Mouse (Mus musculus) limb, embryonic 14.5 days (tissue): ENCODE measurements at regions not wholly inside any gene's neighbourhood (a gene's known extent, or its start where the extent isn't known, plus 50 kb on each side); places are given as distances from the start of the nearest gene placed in this dataset.

Experiments used
- ATAC-seq: fragments of 200-750 bp; cut with Nextera tagmentation; 2 replicates; pipeline ENCODE4 v1.8.0; 2017; ENCODE audit warnings: low read depth, moderate number of reproducible peaks, moderate TSS enrichment; ENCODE audit not compliant: low FRiP score
- DNase-seq: peaks from one replicate; pipeline ENCODE4 v3.0.0-alpha.2; 2015; ENCODE audit warnings: low spot score
- H3K27ac ChIP-seq: fragments of 300-500 bp; sonication (generic); replicated peaks from 2 replicates; pipeline ENCODE4 v1.5.1; 2014; ENCODE audit warnings: low read depth, mild to moderate bottlenecking, low read length, moderate library complexity, mixed read lengths
- H3K27me3 ChIP-seq: fragments of 300-500 bp; sonication (generic); 2 replicates; pipeline ENCODE4 v1.6.1; 2014; ENCODE audit warnings: low read length, mixed read lengths; ENCODE audit not compliant: control insufficient read depth, insufficient read depth
- H3K36me3 ChIP-seq: fragments of 300-500 bp; sonication (generic); 2 replicates; pipeline ENCODE4 v1.6.1; 2014; ENCODE audit warnings: mild to moderate bottlenecking, low read length, moderate library complexity, mixed read lengths; ENCODE audit not compliant: control insufficient read depth, insufficient read depth
- H3K4me1 ChIP-seq: fragments of 300-500 bp; sonication (generic); 2 replicates; pipeline ENCODE4 v1.6.1; 2014; ENCODE audit warnings: antibody characterized with exemption, low read length, mixed read lengths; ENCODE audit not compliant: control insufficient read depth, insufficient read depth
- H3K4me2 ChIP-seq: fragments of 300-500 bp; sonication (generic); replicated peaks from 2 replicates; pipeline ENCODE4 v1.6.1; 2014; ENCODE audit warnings: low read depth, mild to moderate bottlenecking, low read length, moderate library complexity; ENCODE audit not compliant: severe bottlenecking
- H3K4me3 ChIP-seq: fragments of 300-500 bp; sonication (generic); replicated peaks from 2 replicates; pipeline ENCODE4 v1.5.1; 2014; ENCODE audit warnings: low read length
- H3K9ac ChIP-seq: fragments of 300-500 bp; sonication (generic); 2 replicates; pipeline ENCODE4 v1.6.1; 2014; ENCODE audit warnings: mild to moderate bottlenecking, low read depth, low read length, moderate library complexity; ENCODE audit not compliant: severe bottlenecking
- H3K9me3 ChIP-seq: fragments of 300-500 bp; sonication (generic); 2 replicates; pipeline ENCODE4 v1.6.1; 2016; ENCODE audit warnings: low read length; ENCODE audit not compliant: control insufficient read depth
- POLR2A ChIP-seq: fragments of 200-500 bp; IDR thresholded peaks from 2 replicates; pipeline ENCODE4 v1.8.0; 2012; ENCODE audit warnings: inconsistent platforms, mild to moderate bottlenecking, moderate library complexity, borderline replicate concordance; ENCODE audit not compliant: insufficient read depth, insufficient read length; ENCODE audit errors: extremely low read depth
- WGBS: fragments of 180-500 bp; shearing (Covaris S2); extraction: QIAGEN DNeasy Blood & Tissue Kit; methylation state at CpG from one replicate; pipeline ENCODE4 v1.1.7; 2014; 5-methylcytosine and 5-hydroxymethylcytosine counted together

DNA sequence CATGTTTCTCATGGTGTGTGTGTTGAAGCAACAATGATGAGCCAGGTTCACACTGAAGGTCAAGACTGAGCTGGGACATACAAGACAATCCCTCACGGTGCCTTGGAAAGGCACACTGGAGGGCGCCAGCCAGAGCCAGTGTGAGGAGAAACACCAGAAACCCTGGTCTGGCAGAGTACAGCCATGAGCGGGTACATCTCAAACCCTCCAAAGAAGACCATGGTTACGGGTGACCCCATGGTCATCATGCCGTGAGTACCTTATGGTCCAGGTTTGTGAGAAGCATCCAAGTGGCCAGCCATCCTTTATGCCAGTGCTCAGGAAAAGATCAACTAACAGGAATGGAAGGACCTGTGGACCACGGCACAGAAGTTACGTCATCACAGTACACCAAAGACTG lies 136.7 kb downstream of the Dll1 start:
- Histone ChIP-seq H3K4me1 (no peaks in the 10 kb centered on the region), H3K9ac (no peak overlapping the region), H3K27ac (no peak overlapping the region), H3K27me3 (no peaks in the 10 kb centered on the region), H3K9me3 (no peaks in the 10 kb centered on the region), H3K36me3 (no peaks in the 10 kb centered on the region), H3K4me3 (no peak overlapping the region), H3K4me2 (no peak overlapping the region)
- TF ChIP-seq POLR2A, result no peak
- no peak for ATAC-seq
- 93% methylated on average over 7 of the region's 7 CpGs for WGBS
- no peak for DNase-seq

DNA sequence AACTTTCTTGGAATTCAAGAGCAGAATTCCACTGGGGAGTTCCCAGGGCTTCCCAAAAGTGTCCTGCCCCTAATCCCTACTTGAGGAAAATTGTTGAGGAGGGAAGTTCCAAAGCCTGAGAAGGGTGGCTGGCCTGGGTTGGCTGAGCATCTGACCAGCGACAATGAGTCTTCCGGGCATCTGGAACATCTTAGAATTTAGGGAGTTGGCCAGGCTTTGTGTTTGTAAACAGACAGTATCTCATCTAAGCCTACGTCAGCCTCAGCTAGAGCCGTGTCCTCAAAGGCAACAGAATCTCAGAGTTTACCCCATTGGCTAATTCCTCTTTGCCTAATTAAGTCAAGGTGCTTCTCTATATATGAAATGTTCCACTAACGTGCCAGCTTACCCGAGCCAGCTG lies 141.6 kb downstream of the Dll1 start:
- Histone ChIP-seq H3K36me3 (no peaks in the 10 kb centered on the region), H3K4me1 (no peaks in the 10 kb centered on the region), H3K9me3 (no peaks in the 10 kb centered on the region), H3K4me3 (no peak overlapping the region), H3K9ac (no peak overlapping the region), H3K4me2 (no peak overlapping the region), H3K27ac (no peak overlapping the region), H3K27me3 (no peaks in the 10 kb centered on the region)
- no peak for TF ChIP-seq POLR2A
- DNase-seq, result no peak
- ATAC-seq, result no peak
- 74% methylated on average over 6 of the region's 6 CpGs for whole genome bisulfite sequencing

- no peak for TF ChIP-seq POLR2A
- DNase-seq (no peak), ATAC-seq (no peak)
- H3K4me2 ChIP-seq, result no peak overlapping the region
- WGBS, result 68% methylated on average over 5 of the region's 5 CpGs
- H3K36me3 ChIP-seq, result no peaks in the 10 kb centered on the region
- no peak overlapping the region for H3K9ac ChIP-seq
- no peak overlapping the region for H3K4me3 ChIP-seq
- H3K27ac ChIP-seq, result no peak overlapping the region
- H3K27me3 ChIP-seq, result no peaks in the 10 kb centered on the region
- peaks cover 12% of the 10 kb centered on the region; the same call in 1 of the 2 replicates for H3K4me1 ChIP-seq
- H3K9me3 ChIP-seq, result no peaks in the 10 kb centered on the region
Observed at GRCm38 (mm10) chr17:15231175-15231574, 145.5 kb downstream of the Dll1 start.

- no peaks in the 10 kb centered on the region for H3K36me3 ChIP-seq
- peaks cover 12% of the 10 kb centered on the region; the same call in 1 of the 2 replicates for H3K4me1 ChIP-seq
- H3K27me3 ChIP-seq, result no peaks in the 10 kb centered on the region
- H3K9me3 ChIP-seq, result no peaks in the 10 kb centered on the region
- no peak for DNase-seq
- no peak overlapping the region for H3K27ac ChIP-seq
- no peak for TF ChIP-seq POLR2A
- no peak overlapping the region for H3K4me3 ChIP-seq
- ATAC-seq, result no peak
- 74% methylated on average over 6 of the region's 6 CpGs for WGBS
- H3K4me2 ChIP-seq, result no peak overlapping the region
- no peak overlapping the region for H3K9ac ChIP-seq
Observed at GRCm38 (mm10) chr17:15229159-15229558, 147.5 kb downstream of the Dll1 start.

DNA sequence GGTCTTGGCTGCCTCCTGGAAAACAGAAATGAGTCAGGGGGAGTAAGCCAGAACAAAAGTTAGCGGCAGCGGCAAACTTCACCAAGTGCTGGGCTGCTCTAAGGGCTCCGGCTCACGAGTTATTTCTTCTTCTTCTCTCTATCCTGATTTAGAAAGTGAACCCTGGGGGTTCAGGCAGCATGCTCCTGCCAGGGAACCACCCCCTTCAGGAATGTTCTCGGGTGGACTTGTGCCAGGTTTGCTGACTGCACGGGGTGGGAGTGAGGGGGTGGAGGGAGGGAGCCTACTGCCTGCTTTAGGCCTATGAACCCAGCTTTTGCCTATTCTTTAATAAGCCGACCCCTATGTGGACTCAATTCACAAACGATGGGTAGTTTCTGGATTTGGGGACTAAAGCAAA lies 148.6 kb downstream of the Dll1 start:
- Histone ChIP-seq H3K9me3 (no peaks in the 10 kb centered on the region), H3K27ac (no peak overlapping the region; the same call in 1 of the 2 replicates), H3K4me3 (no peak overlapping the region), H3K4me2 (no peak overlapping the region), H3K36me3 (no peaks in the 10 kb centered on the region), H3K4me1 (peaks cover 12% of the 10 kb centered on the region; the same call in 1 of the 2 replicates), H3K27me3 (no peaks in the 10 kb centered on the region), H3K9ac (no peak overlapping the region)
- WGBS, result 58% methylated on average over 8 of the region's 8 CpGs
- ATAC-seq, result no peak
- TF ChIP-seq POLR2A, result no peak
- DNase-seq, result peak; percentile 40

DNA sequence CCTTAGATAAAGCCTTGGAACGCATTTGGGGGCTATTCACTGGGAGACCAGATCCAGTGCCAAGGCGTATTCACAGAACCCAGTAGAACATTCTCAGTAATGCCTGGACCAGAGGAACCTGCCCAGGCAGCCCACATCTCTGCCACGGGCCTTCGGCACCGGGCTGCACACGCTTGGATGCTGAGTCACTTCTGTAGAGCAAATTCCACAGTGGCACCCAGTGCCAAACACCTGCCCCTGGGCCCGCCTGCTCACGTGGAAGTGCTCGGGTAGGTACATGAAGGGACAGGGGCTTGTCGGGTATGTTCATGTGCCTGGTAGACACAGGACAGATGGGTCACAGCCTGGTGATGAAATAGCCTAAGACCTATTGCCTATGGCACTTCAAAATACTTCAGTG lies 152.8 kb downstream of the Dll1 start:
- ATAC-seq, result no peak
- Histone ChIP-seq H3K4me1 (peaks cover 12% of the 10 kb centered on the region; the same call in 1 of the 2 replicates), H3K27me3 (no peaks in the 10 kb centered on the region), H3K27ac (no peak overlapping the region), H3K9ac (no peak overlapping the region), H3K4me3 (no peak overlapping the region), H3K36me3 (no peaks in the 10 kb centered on the region), H3K9me3 (no peaks in the 10 kb centered on the region), H3K4me2 (no peak overlapping the region)
- no peak for TF ChIP-seq POLR2A
- WGBS, result 89% methylated on average over 10 of the region's 10 CpGs
- no peak for DNase-seq
